In genomic region chr9:111932455-111932854, GRCm38 (mm10) we compare ENCODE assay signal across 20 mouse cellular contexts.
"Had no signal": no experiment of that assay in that cellular context is flagged by ENCODE, and none has a peak within 500 bp of the region (broad histone marks: within the 10 kb centered on the region; RNA-seq: fewer than 3 reads in every experiment).

No protein-coding gene starts in this region.

- H3K4me1 ChIP-seq: limb, embryonic 15.5 days; liver, embryonic 12.5 days; liver, embryonic 15.5 days; lung, embryonic 15.5 days; midbrain, embryonic 12.5 days; neural tube, embryonic 13.5 days had no signal

- H3K4me2 ChIP-seq: limb, embryonic 15.5 days; liver, embryonic 12.5 days; liver, embryonic 15.5 days; lung, embryonic 15.5 days; midbrain, embryonic 12.5 days; neural tube, embryonic 13.5 days had no signal

- H3K4me3 ChIP-seq: limb, embryonic 15.5 days; liver, embryonic 12.5 days; liver, embryonic 15.5 days; lung, embryonic 15.5 days; megakaryocyte, embryonic 14.5 days; midbrain, embryonic 12.5 days; myocyte; neural tube, embryonic 13.5 days had no signal

- H3K9ac ChIP-seq: limb, embryonic 15.5 days; liver, embryonic 12.5 days; liver, embryonic 15.5 days; lung, embryonic 15.5 days; midbrain, embryonic 12.5 days; neural tube, embryonic 13.5 days had no signal

- DNase-seq: kidney, adult 11 months; kidney, adult 9 months; kidney, postnatal 14 days; kidney, postnatal 4 days; lung, adult 18-20 months; lung, postnatal 10 days; lung, postnatal 36 days; retina, postnatal 1 day; thymus, adult 2 months; thymus, postnatal 14 days; thymus, postnatal 4 days had no signal

- ATAC-seq: liver, embryonic 12.5 days; midbrain, embryonic 16.5 days had no signal

- H3K9me3 ChIP-seq: limb, embryonic 15.5 days; liver, embryonic 12.5 days; liver, embryonic 15.5 days; lung, embryonic 15.5 days; megakaryocyte, embryonic 14.5 days; midbrain, embryonic 12.5 days; neural tube, embryonic 13.5 days had no signal

- H3K36me3 ChIP-seq: limb, embryonic 15.5 days; liver, embryonic 12.5 days; liver, embryonic 15.5 days; lung, embryonic 15.5 days; midbrain, embryonic 12.5 days; neural tube, embryonic 13.5 days had no signal

- H3K27ac ChIP-seq: limb, embryonic 15.5 days; liver, embryonic 12.5 days; liver, embryonic 15.5 days; lung, embryonic 15.5 days; midbrain, embryonic 12.5 days; neural tube, embryonic 13.5 days had no signal

- H3K27me3 ChIP-seq: limb, embryonic 15.5 days; liver, embryonic 12.5 days; liver, embryonic 15.5 days; lung, embryonic 15.5 days; megakaryocyte, embryonic 14.5 days; midbrain, embryonic 12.5 days; neural tube, embryonic 13.5 days had no signal
